Mouse (Mus musculus) CH12.LX (cell line): Measurements from ENCODE around the gene Gopc. TPM values are rescaled to one million over a fixed set of nuclear protein-coding genes. Genes with fewer than 3 reads are reported as not detected.

Experiments used
- DNase-seq: peaks from one replicate; pipeline ENCODE4 v3.0.0-alpha.2; 2013; ENCODE audit errors: extremely low read depth
- H3K27ac ChIP-seq: 2 replicates; pipeline ENCODE4 v1.5.1; 2012; ENCODE audit warnings: low read depth, mild to moderate bottlenecking, control low read depth, moderate library complexity; ENCODE audit not compliant: insufficient read depth
- H3K27me3 ChIP-seq: replicated peaks from 2 replicates; pipeline ENCODE3; 2012; ENCODE audit warnings: inconsistent platforms
- H3K36me3 ChIP-seq, 2 experiments: replicated peaks in 1 of 2; 2 replicates each; pipeline versions ENCODE3 to v1.6.1; 2012; ENCODE audit warnings: inconsistent platforms in 1 of 2, low read length in 1 of 2, mild to moderate bottlenecking in 1 of 2, mixed read lengths in 1 of 2, moderate library complexity in 1 of 2; ENCODE audit not compliant: control insufficient read depth in 1 of 2, insufficient read depth in 1 of 2
- H3K4me1 ChIP-seq, 2 experiments: 2 replicates each; pipeline ENCODE4 v1.6.1; 2012; ENCODE audit warnings: inconsistent platforms in 1 of 2, moderate library complexity in 1 of 2; ENCODE audit not compliant: insufficient read depth in 2 of 2, control insufficient read depth in 1 of 2
- H3K4me2 ChIP-seq: 2 replicates; pipeline ENCODE4 v1.6.1; 2012; ENCODE audit warnings: low read depth, mild to moderate bottlenecking, control low read depth; ENCODE audit not compliant: poor library complexity, insufficient read depth, severe bottlenecking
- H3K4me3 ChIP-seq, 3 experiments: fragments of 150-350 bp in 1 of 3; sonication (generic) in 1 of 3; replicated peaks in 1 of 3; 2 replicates each; pipeline versions ENCODE3 to v1.5.1; 2011 to 2012; ENCODE audit warnings: low read depth in 2 of 3, low read length in 2 of 3, mild to moderate bottlenecking in 2 of 3, moderate library complexity in 2 of 3, control low read depth in 1 of 3, improper control_type of control experiment in 1 of 3, inconsistent platforms in 1 of 3, mixed read lengths in 1 of 3; ENCODE audit not compliant: poor library complexity in 1 of 3
- H3K79me2 ChIP-seq: replicated peaks from 2 replicates; pipeline ENCODE4 v1.6.1; 2012; ENCODE audit warnings: mild to moderate bottlenecking, moderate library complexity; ENCODE audit not compliant: control insufficient read depth, poor library complexity, insufficient read depth, severe bottlenecking; ENCODE audit errors: extremely low read depth
- H3K9ac ChIP-seq: 2 replicates; pipeline ENCODE4 v1.6.1; 2012; ENCODE audit warnings: low read depth, mild to moderate bottlenecking, control low read depth, moderate library complexity; ENCODE audit not compliant: insufficient read depth
- H3K9me3 ChIP-seq: replicated peaks from 2 replicates; pipeline ENCODE3; 2012; ENCODE audit warnings: low read length, inconsistent platforms, mixed read lengths
- EP300 ChIP-seq: IDR thresholded peaks from 2 replicates; pipeline ENCODE4 v1.6.1; 2011; ENCODE audit warnings: low read length, improper control_type of control experiment
- ETS1 ChIP-seq: conservative IDR thresholded peaks from 2 replicates; pipeline ENCODE4 v1.6.1; 2012; ENCODE audit warnings: low read depth, mild to moderate bottlenecking, inconsistent platforms, low read length, improper control_type of control experiment, moderate library complexity
- MYC ChIP-seq: IDR thresholded peaks from 2 replicates; pipeline ENCODE4 v1.6.1; 2011; ENCODE audit warnings: low read depth, mild to moderate bottlenecking, improper control_type of control experiment, low read length
- NELFE ChIP-seq: IDR thresholded peaks from 2 replicates; pipeline ENCODE4 v1.6.1; 2011; ENCODE audit warnings: low read depth, low read length, improper control_type of control experiment
- NRF1 ChIP-seq: IDR thresholded peaks from 2 replicates; pipeline ENCODE4 v1.6.1; 2014; ENCODE audit warnings: low read depth, mild to moderate bottlenecking, inconsistent platforms, low read length, improper control_type of control experiment, moderate library complexity
- USF1 ChIP-seq: IDR thresholded peaks from 2 replicates; pipeline ENCODE4 v1.6.1; 2014; ENCODE audit warnings: low read depth, mild to moderate bottlenecking, inconsistent platforms, low read length, improper control_type of control experiment
- ZNF384 ChIP-seq: IDR thresholded peaks from 2 replicates; pipeline ENCODE4 v1.6.1; 2012; ENCODE audit warnings: low read depth, low read length, improper control_type of control experiment, inconsistent platforms
- dilution Hi-C: fragments of 300-500 bp; cut with MboI; formaldehyde crosslinking; loops from 2 replicates; pipeline ENCODE4 v1.14.3; 2020; ENCODE audit warnings: low sequenced_read_pairs; ENCODE audit not compliant: extremely low pct_unique_long_range_greater_than_20kb, extremely low pct_ligation_motif_present
- in situ Hi-C: fragments of 300-500 bp; cut with MboI; formaldehyde crosslinking; loops from 3 replicates; pipeline ENCODE4 v1.14.3; 2019; ENCODE audit warnings: low sequenced_read_pairs, low pct_ligation_motif_present, low pct_unique_long_range_greater_than_20kb, mixed read lengths
- polyA plus RNA-seq: library from polyadenylated mRNA; unstranded; fragments of >175 nt; gene quantifications from 2 replicates; pipeline ENCODE4 v1.2.1, GENCODE M21; 2012; ENCODE audit warnings: low read depth; ENCODE audit not compliant: insufficient read length
- total RNA-seq, 2 experiments: library from RNA; depleted of rRNA; stranded (reverse); fragments of 300-350 nt in 1 of 2; fragments of >200 nt in 1 of 2; gene quantifications; 2 replicates each; pipeline ENCODE4 v1.2.3; 2012 to 2014

The Gopc gene
- total and polyA plus RNA-seq, 3 experiments: 9.8 to 17.6 (median 13.1) TPM

- no peaks in the 10 kb centered on the region for H3K27me3 ChIP-seq
- no peak overlapping the region for H3K9ac ChIP-seq
- peaks cover 3 to 6% of the 10 kb centered on the region in 2 experiments; a peak in 3 of 4 replicates for H3K4me1 ChIP-seq
- H3K36me3 ChIP-seq: no peaks in the 10 kb centered on the region
- TF ChIP-seq ZNF384 (no peak), MYC (no peak), NELFE (no peak), EP300 (no peak), NRF1 (no peak), ETS1 (no peak), USF1 (no peak)
- DNase-seq: no peak
- in situ Hi-C loops: no loop called here
- no peak overlapping the region for H3K4me2 ChIP-seq
- H3K27ac ChIP-seq: no peak overlapping the region
- no peaks in the 10 kb centered on the region for H3K9me3 ChIP-seq
- H3K4me3 ChIP-seq: no peak overlapping the region
- no peaks in the 10 kb centered on the region for H3K79me2 ChIP-seq
- dilution Hi-C loops: no loop called here
Measured at GRCm38 (mm10) chr10:52287852-52288533, 93.9 kb downstream of the Gopc start.

Other genes starting within 250 kb of the Gopc start
- gene Ros1, start 186.9 kb downstream of the Gopc start, total RNA-seq (2012; rRNA removed): not detected in 2 replicates
- not detected in 2 replicates for gene Ros1, start 186.9 kb downstream of the Gopc start, total RNA-seq (2014; rRNA removed)
- not detected in 2 replicates for gene Ros1, start 186.9 kb downstream of the Gopc start, polyA plus RNA-seq
- gene Dcbld1, start 148.5 kb downstream of the Gopc start, total RNA-seq (2012; rRNA removed): 0.88 and 0.93 TPM in 2 replicates
- gene Dcbld1, start 148.5 kb downstream of the Gopc start, total RNA-seq (2014; rRNA removed): 2.7 and 2.9 TPM in 2 replicates
- gene Dcbld1, start 148.5 kb downstream of the Gopc start, polyA plus RNA-seq: 3.5 TPM in 2 replicates
- gene Gm26741, start 23.4 kb downstream of the Gopc start, total RNA-seq (2012; rRNA removed): not detected in 2 replicates
- not detected in 2 replicates for gene Gm26741, start 23.4 kb downstream of the Gopc start, total RNA-seq (2014; rRNA removed)
- gene Gm26741, start 23.4 kb downstream of the Gopc start, polyA plus RNA-seq: not detected in 2 replicates
- not detected in 2 replicates for gene Nepn, start 6.8 kb upstream of the Gopc start, total RNA-seq (2012; rRNA removed)
- not detected in 2 replicates for gene Nepn, start 6.8 kb upstream of the Gopc start, total RNA-seq (2014; rRNA removed)
- 0.14 TPM in 1 of 2 replicates, not detected in the other for gene Nepn, start 6.8 kb upstream of the Gopc start, polyA plus RNA-seq
- 15.9 and 19.6 TPM in 2 replicates for gene Nus1, start 35.4 kb upstream of the Gopc start, total RNA-seq (2012; rRNA removed)
- 27.9 TPM in 2 replicates for gene Nus1, start 35.4 kb upstream of the Gopc start, total RNA-seq (2014; rRNA removed)
- gene Nus1, start 35.4 kb upstream of the Gopc start, polyA plus RNA-seq: 51.9 and 60.1 TPM in 2 replicates